Mouse (Mus musculus) B cell, adult 62 days (primary cell): Measurements from ENCODE around the gene Olfr1170. TPM values are rescaled to one million over a fixed set of nuclear protein-coding genes. Genes with fewer than 3 reads are reported as not detected.

Experiments used
- total RNA-seq: library from RNA; stranded (reverse); gene quantifications from 4 replicates; pipeline ENCODE4 v1.2.4, GENCODE M21; 2023

The Olfr1170 gene
- not detected in 4 replicates for total RNA-seq

DNA sequence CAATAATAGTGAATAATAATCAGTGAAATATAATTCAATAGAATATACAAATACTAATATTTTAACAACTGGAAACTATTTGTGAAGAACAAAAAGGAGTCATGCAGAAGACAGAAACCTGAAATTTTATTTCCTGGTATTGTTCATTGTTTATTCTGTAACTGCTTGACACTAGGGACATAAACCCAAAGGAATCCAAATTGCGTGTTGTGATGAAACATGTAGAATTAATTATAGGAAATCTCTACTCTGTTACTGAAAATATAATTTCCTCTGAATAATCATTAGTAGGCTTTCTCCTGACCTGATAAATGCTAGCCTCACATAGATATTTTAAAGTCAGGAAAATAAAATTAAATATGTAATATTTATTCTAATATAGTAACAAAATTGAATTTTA is at the start of gene Olfr1170:
Gene Olfr1170 (minus strand): TSS at position 101 of the 400 bp plus-strand sequence.

DNA sequence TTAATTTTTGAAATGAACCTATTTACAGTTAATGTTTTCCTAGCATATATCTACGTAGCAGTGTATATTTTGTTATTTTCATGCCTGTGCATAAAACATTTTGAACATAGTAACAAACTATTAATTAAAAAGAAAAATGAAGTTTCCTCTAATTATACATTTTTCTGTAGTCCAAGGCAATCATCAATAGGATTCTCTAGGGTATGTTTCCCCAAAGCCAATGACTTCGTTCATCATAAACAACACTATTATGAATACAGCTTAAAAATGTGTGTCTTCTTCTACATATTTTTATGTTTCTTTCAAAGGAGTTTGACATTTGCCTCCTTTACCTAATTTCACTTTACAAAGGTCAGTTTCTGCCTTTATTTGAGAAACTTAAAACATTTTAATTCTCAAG is 46.6 kb downstream of the Olfr1170 start, which contains the start of gene Olfr1168:
Gene Olfr1168 (plus strand): TSS at position 301 of the 400 bp plus-strand sequence.

Other genes with a start within 250 kb of the Olfr1170 start
- not detected in 4 replicates for gene Olfr1158, start 238.2 kb downstream of the Olfr1170 start, total RNA-seq
- gene Olfr1160, start 220.1 kb downstream of the Olfr1170 start, total RNA-seq, result not detected in 4 replicates
- gene Olfr1161, start 205.6 kb downstream of the Olfr1170 start, total RNA-seq, result not detected in 4 replicates
- not detected in 4 replicates for gene Olfr73, start 190.6 kb downstream of the Olfr1170 start, total RNA-seq
- gene Olfr1162, start 177.2 kb downstream of the Olfr1170 start, total RNA-seq, result not detected in 4 replicates
- gene Olfr1163, start 156.5 kb downstream of the Olfr1170 start, total RNA-seq, result not detected in 4 replicates
- not detected in 4 replicates for gene Olfr1164, start 134.4 kb downstream of the Olfr1170 start, total RNA-seq
- gene Olfr1166, start 100.1 kb downstream of the Olfr1170 start, total RNA-seq, result not detected in 4 replicates
- not detected in 4 replicates for gene Olfr1167, start 73.1 kb downstream of the Olfr1170 start, total RNA-seq
- gene Olfr1168, start 46.5 kb downstream of the Olfr1170 start, total RNA-seq, result not detected in 4 replicates
- gene Olfr1173, start 51.5 kb upstream of the Olfr1170 start, total RNA-seq, result not detected in 4 replicates
- gene Olfr1174-ps, start 86.8 kb upstream of the Olfr1170 start, total RNA-seq, result not detected in 4 replicates
- gene Olfr1175-ps, start 98.9 kb upstream of the Olfr1170 start, total RNA-seq, result not detected in 4 replicates
- not detected in 4 replicates for gene Olfr1176, start 108.4 kb upstream of the Olfr1170 start, total RNA-seq
- not detected in 4 replicates for gene Olfr1177-ps, start 118.2 kb upstream of the Olfr1170 start, total RNA-seq
- gene Olfr1178, start 158.7 kb upstream of the Olfr1170 start, total RNA-seq, result not detected in 4 replicates
- gene Olfr1179, start 178.1 kb upstream of the Olfr1170 start, total RNA-seq, result not detected in 4 replicates
- gene Olfr1180, start 190.8 kb upstream of the Olfr1170 start, total RNA-seq, result not detected in 4 replicates
- gene Olfr1181, start 197.8 kb upstream of the Olfr1170 start, total RNA-seq, result not detected in 4 replicates
- gene Gm13757, start 220.8 kb upstream of the Olfr1170 start, total RNA-seq, result not detected in 4 replicates
- not detected in 4 replicates for gene Olfr1183, start 226.5 kb upstream of the Olfr1170 start, total RNA-seq